ENCODE assay signal across 23 mouse cellular contexts in the genomic region with DNA sequence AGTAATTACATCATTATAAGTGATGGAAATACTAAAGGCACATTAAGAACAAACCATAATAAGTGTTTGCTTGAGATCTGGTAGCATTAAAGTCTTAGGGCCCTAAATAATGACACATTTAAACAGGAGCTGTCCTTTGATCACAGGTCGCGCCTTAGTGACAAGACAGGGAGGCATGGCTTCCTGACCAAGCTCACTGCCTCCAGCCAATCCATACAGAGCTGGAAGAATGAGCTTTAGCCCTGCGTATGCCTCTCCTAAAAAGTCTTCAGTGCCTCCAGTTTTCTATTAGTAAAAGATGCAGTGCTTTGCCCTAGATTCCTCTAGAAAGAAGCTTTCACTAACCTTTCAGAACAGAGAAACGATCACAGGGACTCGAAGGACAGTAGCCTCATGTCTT.
DNase-seq lines count a peak whose midpoint lies in the region; ATAC-seq and TF ChIP-seq lines count a peak whose summit lies in the region.
"Had no signal": no experiment of that assay in that cellular context is flagged by ENCODE, and none has a peak within 500 bp of the region (broad histone marks: within the 10 kb centered on the region; RNA-seq: fewer than 3 reads in every experiment).

No protein-coding gene starts in this region.

- DNase-seq in heart, adult 11 months, result peak; percentile 70
- no peak for DNase-seq in heart, postnatal 10 days
- no peak for DNase-seq in heart, postnatal 25 days (ENCODE audit: low spot score)
- DNase-seq in lung, embryonic 14.5 days, result no peak
- DNase-seq in lung, postnatal 10 days, result no peak
- DNase-seq in embryo, embryonic 11 days, result no peak
- DNase-seq: adrenal gland, postnatal 10 days; cerebellum, adult 18-20 months; cerebellum, postnatal 25 days; gastrocnemius, postnatal 36 days; kidney, adult 9 months; kidney, postnatal 14 days; right cerebral cortex, postnatal 14 days had no signal

- no peak for ATAC-seq in heart, embryonic 15.5 days (replicated peaks; ENCODE audit: insufficient number of reproducible peaks, insufficient read depth, low FRiP score, low read depth)
- ATAC-seq in lung, embryonic 14.5 days (ENCODE audit: insufficient read depth), result no peak
- ATAC-seq in embryonic facial prominence, embryonic 15.5 days (ENCODE audit: insufficient number of reproducible peaks, low FRiP score, low TSS enrichment, low read depth), result no peak
- ATAC-seq: intestine, embryonic 16.5 days had no signal

- no peaks in the 10 kb centered on the region for H3K27me3 ChIP-seq in heart, embryonic 15.5 days
- no peaks in the 10 kb centered on the region for H3K27me3 ChIP-seq in lung, embryonic 14.5 days (ENCODE audit: insufficient read depth, low read length)
- H3K27me3 ChIP-seq in embryonic facial prominence, embryonic 15.5 days, result no peaks in the 10 kb centered on the region
- H3K27me3 ChIP-seq: forebrain, embryonic 12.5 days; limb, embryonic 15.5 days; lung, embryonic 15.5 days had no signal

- intact Hi-C loops in heart, postnatal 10 days (cut with DNase I), result no loop called here
- intact Hi-C loops in heart, postnatal 25 days (cut with DNase I), result no loop called here

- peak overlapping the region; percentile 91 for H3K27ac ChIP-seq in heart, embryonic 15.5 days
- peak overlapping the region; percentile 21; the same call in 1 of the 2 replicates for H3K27ac ChIP-seq in lung, embryonic 14.5 days (ENCODE audit: low read depth)
- peak overlapping the region; percentile 18 for H3K27ac ChIP-seq in embryonic facial prominence, embryonic 15.5 days (replicated peaks)
- H3K27ac ChIP-seq: forebrain, embryonic 12.5 days; hindbrain, postnatal 0 days; liver, embryonic 14.5 days; lung, embryonic 15.5 days; midbrain, embryonic 10.5 days had no signal

- peaks cover 64% of the 10 kb centered on the region for H3K4me1 ChIP-seq in heart, embryonic 15.5 days (replicated peaks)
- H3K4me1 ChIP-seq in lung, embryonic 14.5 days (ENCODE audit: insufficient read depth), result peaks cover 14% of the 10 kb centered on the region; the same call in 1 of the 2 replicates
- H3K4me1 ChIP-seq in embryonic facial prominence, embryonic 15.5 days, result peaks cover 13% of the 10 kb centered on the region

- H3K9ac ChIP-seq in heart, embryonic 15.5 days, result no peak overlapping the region
- no peak overlapping the region for H3K9ac ChIP-seq in lung, embryonic 14.5 days
- H3K9ac ChIP-seq in embryonic facial prominence, embryonic 15.5 days, result no peak overlapping the region
- H3K9ac ChIP-seq: forebrain, embryonic 12.5 days; limb, embryonic 15.5 days; liver, embryonic 14.5 days; lung, embryonic 15.5 days had no signal

- H3K9me3 ChIP-seq in heart, embryonic 15.5 days (replicated peaks), result no peaks in the 10 kb centered on the region
- no peaks in the 10 kb centered on the region for H3K9me3 ChIP-seq in lung, embryonic 14.5 days (ENCODE audit: low read depth, low read length)
- no peaks in the 10 kb centered on the region for H3K9me3 ChIP-seq in embryonic facial prominence, embryonic 15.5 days (replicated peaks)
- H3K9me3 ChIP-seq: forebrain, embryonic 12.5 days; limb, embryonic 15.5 days; lung, embryonic 15.5 days; midbrain, embryonic 10.5 days had no signal

- H3K4me3 ChIP-seq in heart, embryonic 15.5 days, result no peak overlapping the region
- no peak overlapping the region for H3K4me3 ChIP-seq in lung, embryonic 14.5 days (ENCODE audit: low read depth, low read length)
- no peak overlapping the region for H3K4me3 ChIP-seq in embryonic facial prominence, embryonic 15.5 days (replicated peaks)
- H3K4me3 ChIP-seq: erythroblast, embryonic 14.5 days; forebrain, embryonic 12.5 days; limb, embryonic 15.5 days; lung, embryonic 15.5 days; midbrain, embryonic 10.5 days had no signal

- TF ChIP-seq CTCF in lung, embryonic 14.5 days (IDR thresholded peaks at IDR 0.05; ENCODE audit: low read depth), result no peak

- H3K4me2 ChIP-seq in heart, embryonic 15.5 days, result peak overlapping the region; percentile 28; the same call in 1 of the 2 replicates
- no peak overlapping the region for H3K4me2 ChIP-seq in lung, embryonic 14.5 days
- no peak overlapping the region for H3K4me2 ChIP-seq in embryonic facial prominence, embryonic 15.5 days (replicated peaks)
- H3K4me2 ChIP-seq: forebrain, embryonic 12.5 days; limb, embryonic 15.5 days; lung, embryonic 15.5 days had no signal

- peaks cover 1% of the 10 kb centered on the region; the same call in 1 of the 2 replicates for H3K36me3 ChIP-seq in heart, embryonic 15.5 days
- H3K36me3 ChIP-seq in lung, embryonic 14.5 days (ENCODE audit: insufficient read depth), result 0 out of 2 replicates have a peak, but pooled peaks cover 8% of the 10 kb centered on the region
- H3K36me3 ChIP-seq in embryonic facial prominence, embryonic 15.5 days, result peaks cover 3% of the 10 kb centered on the region; the same call in 1 of the 2 replicates
- H3K36me3 ChIP-seq: forebrain, embryonic 12.5 days had no signal

- 56% methylated on average over 5 of the region's 5 CpGs for WGBS in heart, embryonic 15.5 days
- WGBS in lung, embryonic 14.5 days, result 61% methylated on average over 5 of the region's 5 CpGs
- WGBS in embryonic facial prominence, embryonic 15.5 days, result 55% methylated on average over 5 of the region's 5 CpGs

Comparison
In these comparisons a context has a peak if more than half of its experiments do, and no peak if none do; other contexts are left out.
1. H3K27ac ChIP-seq: peak in every context shown above with its lines; median percentile 91 in heart, embryonic 15.5 days; 21 in lung, embryonic 14.5 days; 18 in embryonic facial prominence, embryonic 15.5 days.